Mouse (Mus musculus): ENCODE measurements at regions not wholly inside any gene's neighbourhood (a gene's known extent, or its start where the extent isn't known, plus 50 kb on each side); places are given as distances from the start of the nearest gene placed in this dataset.

- TF ChIP-seq EP300 (IDR thresholded peaks at IDR 0.05; ENCODE audit: low read depth) = peak; percentile 90
- TF ChIP-seq CTCF (IDR thresholded peaks at IDR 0.05; ENCODE audit: low read depth) = no peak
Observed at GRCm38 (mm10) chr3:115819401-115820138, 68.1 kb upstream of the Dph5 start.

All from heart, postnatal 0 days (tissue).